Mouse (Mus musculus): Measurements from ENCODE around the gene BC029722.

DNA sequence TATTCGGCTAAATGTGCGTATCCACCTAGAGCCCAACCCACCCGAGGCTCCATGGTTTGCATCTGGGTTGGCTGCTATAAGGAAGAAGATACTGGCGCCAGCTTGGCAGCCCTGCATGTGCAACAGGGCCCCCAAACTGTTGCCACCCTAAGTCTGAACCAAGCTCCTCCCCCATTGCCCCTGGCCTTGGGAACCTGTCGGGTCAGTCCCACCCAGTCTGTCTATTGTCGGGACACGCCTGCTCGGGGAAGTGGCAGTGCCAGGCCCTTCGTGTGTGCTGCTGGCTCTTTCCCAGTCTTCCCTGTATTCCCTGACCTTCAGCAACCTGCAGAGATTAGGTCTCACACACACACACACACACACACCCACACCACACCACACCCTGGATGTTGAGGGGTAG, 15.5 kb upstream of the BC029722 start, which contains the start of gene Fam83c:
- TF ChIP-seq POLR2A (IDR thresholded peaks at IDR 0.05; ENCODE audit: low read depth, low read length) (no peak), CTCF (conservative IDR thresholded peaks at IDR 0.05; ENCODE audit: insufficient read depth, insufficient read length, low read depth, low read length) (no peak)

All from kidney, adult 2 months (tissue).